Mouse (Mus musculus) layer of hippocampus, adult 9-10 months (tissue): ENCODE measurements around the gene Lrrc47.

ENCODE experiments used
- DNase-seq: peaks from one replicate; pipeline ENCODE4 v3.0.0; 2022; ENCODE audit warnings: low spot score

Lrrc47 gene

GRCm38 (mm10) chr4:154011646-154012089, at the start of gene Lrrc47:
Gene Lrrc47 (plus strand): TSS chr4:154011731.
- no peak for DNase-seq

GRCm38 (mm10) chr4:153962631-153963030, 48.9 kb upstream of the Lrrc47 start:
- DNase-seq: no peak

- DNase-seq: no peak
Measured at GRCm38 (mm10) chr4:153966651-153967050, 44.9 kb upstream of the Lrrc47 start.

GRCm38 (mm10) chr4:153967556-153967955, 44.0 kb upstream of the Lrrc47 start:
- no peak for DNase-seq

GRCm38 (mm10) chr4:153968063-153968462, 43.5 kb upstream of the Lrrc47 start:
- DNase-seq: no peak

- peak; percentile 92 for DNase-seq
Measured at GRCm38 (mm10) chr4:153974431-153975291, 36.9 kb upstream of the Lrrc47 start, which contains the start of the genes Dffb and Cep104. Gene Dffb (minus strand): TSS chr4:153975126. Gene Cep104 (plus strand): TSS chr4:153975194.

- DNase-seq: no peak
Measured at GRCm38 (mm10) chr4:153975292-153975662, 36.3 kb upstream of the Lrrc47 start.

- no peak for DNase-seq
Measured at GRCm38 (mm10) chr4:153975768-153976167, 35.8 kb upstream of the Lrrc47 start.

- DNase-seq: no peak
Measured at GRCm38 (mm10) chr4:153979243-153979642, 32.3 kb upstream of the Lrrc47 start.

GRCm38 (mm10) chr4:153980470-153980869, 31.1 kb upstream of the Lrrc47 start:
- DNase-seq: no peak

- DNase-seq: no peak
Measured at GRCm38 (mm10) chr4:153992715-153993114, 18.8 kb upstream of the Lrrc47 start.

GRCm38 (mm10) chr4:153993505-153993904, 18.0 kb upstream of the Lrrc47 start:
- no peak for DNase-seq

GRCm38 (mm10) chr4:154005488-154005887, 6.0 kb upstream of the Lrrc47 start:
- DNase-seq: no peak

GRCm38 (mm10) chr4:154006264-154006663, 5.3 kb upstream of the Lrrc47 start:
- no peak for DNase-seq

GRCm38 (mm10) chr4:154007759-154008158, 3.8 kb upstream of the Lrrc47 start:
- DNase-seq: no peak

GRCm38 (mm10) chr4:154010907-154011645, 455 bp upstream of the Lrrc47 start:
- DNase-seq: no peak

GRCm38 (mm10) chr4:154012132-154012882, 776 bp downstream of the Lrrc47 start:
- no peak for DNase-seq

- DNase-seq: no peak
Measured at GRCm38 (mm10) chr4:154015476-154015875, 3.9 kb downstream of the Lrrc47 start.

GRCm38 (mm10) chr4:154019571-154019970, 8.0 kb downstream of the Lrrc47 start:
- DNase-seq: no peak

GRCm38 (mm10) chr4:154021432-154021831, 9.9 kb downstream of the Lrrc47 start:
- DNase-seq: no peak

GRCm38 (mm10) chr4:154022407-154022806, 10.9 kb downstream of the Lrrc47 start:
- no peak for DNase-seq

GRCm38 (mm10) chr4:154022844-154023243, 11.3 kb downstream of the Lrrc47 start:
- DNase-seq: no peak
